Mouse (Mus musculus) spleen, postnatal 10 days (tissue): ENCODE measurements around the gene Lamp3.
"Not testable (repeated sequence)": the region's sequence is repeated elsewhere in the genome, so short reads cannot be mapped to it uniquely, and the experiment has no call there.

Experiments
- DNase-seq, 2 experiments: peaks; one replicate each; pipeline ENCODE4 v3.0.0; 2021 to 2022; ENCODE audit warnings: low spot score in 2 of 2

The Lamp3 gene

GRCm38 (mm10) chr16:19706216-19706615 is at the start of gene Lamp3:
Gene Lamp3 (minus strand): TSS chr16:19706375.
- DNase-seq, result no peak

GRCm38 (mm10) chr16:19732896-19733295 is 26.7 kb upstream of the Lamp3 start:
- DNase-seq, result no peak

GRCm38 (mm10) chr16:19724139-19724538 is 18.0 kb upstream of the Lamp3 start:
- not testable (repeated sequence) for DNase-seq

- DNase-seq, result no peak
Observed at GRCm38 (mm10) chr16:19720959-19721358, 14.8 kb upstream of the Lamp3 start.

- DNase-seq, result no peak
Observed at GRCm38 (mm10) chr16:19707381-19707780, 1.2 kb upstream of the Lamp3 start.

GRCm38 (mm10) chr16:19699207-19699606 is 7.0 kb downstream of the Lamp3 start:
- no peak for DNase-seq

- no peak for DNase-seq
Observed at GRCm38 (mm10) chr16:19670768-19671357, 35.3 kb downstream of the Lamp3 start.

GRCm38 (mm10) chr16:19666312-19666711 is 39.9 kb downstream of the Lamp3 start:
- no peak for DNase-seq

- no peak for DNase-seq
Observed at GRCm38 (mm10) chr16:19629816-19630215, 76.4 kb downstream of the Lamp3 start, which contains the start of gene Olfr171. Gene Olfr171 (minus strand): TSS chr16:19629916.

GRCm38 (mm10) chr16:19611782-19612181 is 94.4 kb downstream of the Lamp3 start, which contains the start of gene Olfr170:
Gene Olfr170 (minus strand): TSS chr16:19611882.
- not testable (repeated sequence) for DNase-seq
